Mouse (Mus musculus): ENCODE data around the gene Olfr398. TPM values are rescaled to one million over a fixed set of nuclear protein-coding genes. Genes with fewer than 3 reads are reported as not detected.

Gene Olfr398
- not detected in 2 replicates for polyA plus RNA-seq (2015; fragmentation: Nextera tagmentation; extraction: Ambion mirVana)

DNA sequence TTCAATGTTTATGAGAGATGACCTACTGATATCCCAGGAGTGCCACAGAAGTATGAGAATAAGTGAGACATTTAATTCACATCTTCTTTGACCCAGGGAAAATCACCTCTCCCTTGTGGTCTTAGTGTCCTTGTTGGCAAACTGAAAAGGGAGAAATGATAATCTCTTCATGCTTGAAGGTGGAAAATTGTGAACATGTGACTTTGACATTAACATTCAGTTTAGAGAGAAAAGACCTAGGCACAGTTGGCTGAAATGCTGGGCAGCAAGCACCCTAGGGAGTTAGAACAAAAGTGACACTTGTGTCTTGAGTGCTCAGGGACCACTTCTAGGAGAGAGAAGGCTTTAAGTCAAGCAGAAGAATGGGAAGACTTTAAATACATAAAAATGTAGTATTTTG, at the start of gene Olfr398:
Gene Olfr398, minus strand, starts transcription at position 101 of the 400 bp plus-strand sequence.
- Histone ChIP-seq H3K4me2 (replicated peaks; ENCODE audit: low read depth, low read length) (no peak within 1 kb of the TSS), H3K9ac (replicated peaks; ENCODE audit: low read length) (no peak within 1 kb of the TSS)

DNA sequence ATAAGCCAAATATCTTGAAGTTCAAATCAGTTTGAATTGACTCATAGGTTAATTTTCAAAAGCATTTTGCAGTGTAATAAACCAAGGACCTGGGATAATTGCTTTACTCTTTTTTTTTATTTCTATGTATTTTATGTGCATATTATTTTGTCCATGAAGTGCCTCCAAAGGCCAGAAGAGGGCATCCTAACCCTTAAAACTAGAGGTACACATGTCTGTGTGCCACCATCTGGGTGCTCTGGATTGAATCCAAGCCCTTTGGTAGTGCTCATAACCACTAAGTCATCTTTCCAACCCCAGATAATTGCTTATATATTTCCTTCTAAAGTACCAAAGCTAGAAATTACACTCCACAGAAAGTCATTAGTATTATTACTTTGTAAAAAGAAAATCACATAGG, 2.9 kb upstream of the Olfr398 start:
- no peaks in the 10 kb centered on the region; the same call in 1 of the 2 replicates for H3K9me3 ChIP-seq (ENCODE audit: low read length)
- H3K27ac ChIP-seq (ENCODE audit: low read length), result no peak overlapping the region
- no peak overlapping the region for H3K4me2 ChIP-seq (replicated peaks; ENCODE audit: low read depth, low read length)
- no peak overlapping the region for H3K4me3 ChIP-seq (ENCODE audit: low read length)
- no peaks in the 10 kb centered on the region for H3K27me3 ChIP-seq (ENCODE audit: insufficient read depth, low read length)
- H3K9ac ChIP-seq (replicated peaks; ENCODE audit: low read length), result no peak overlapping the region
- no peak for ATAC-seq (ENCODE audit: low FRiP score, low TSS enrichment)
- H3K4me1 ChIP-seq (ENCODE audit: insufficient read depth, low read length), result no peaks in the 10 kb centered on the region
- H3K36me3 ChIP-seq (ENCODE audit: insufficient read depth, low read length), result no peaks in the 10 kb centered on the region

More for the DNA sequence above, at the start of gene Olfr398:
- no peaks in the 10 kb centered on the region for H3K27me3 ChIP-seq (ENCODE audit: insufficient read depth, low read length)
- no peaks in the 10 kb centered on the region for H3K4me1 ChIP-seq (ENCODE audit: insufficient read depth, low read length)
- no peak for ATAC-seq (ENCODE audit: low FRiP score, low TSS enrichment)
- H3K36me3 ChIP-seq (ENCODE audit: insufficient read depth, low read length), result no peaks in the 10 kb centered on the region
- H3K9me3 ChIP-seq (ENCODE audit: low read length), result peaks cover 3% of the 10 kb centered on the region; the same call in 1 of the 2 replicates
- H3K27ac ChIP-seq (ENCODE audit: low read length), result no peak within 1 kb of the TSS
- no peak within 1 kb of the TSS for H3K4me3 ChIP-seq (ENCODE audit: low read length)

- H3K4me1 ChIP-seq (ENCODE audit: insufficient read depth, low read length), result no peaks in the 10 kb centered on the region
- ATAC-seq (ENCODE audit: low FRiP score, low TSS enrichment), result no peak
- no peak within 1 kb of the TSS for H3K4me2 ChIP-seq (replicated peaks; ENCODE audit: low read depth, low read length)
- WGBS, result 63% methylated on average over 1 of the region's 1 CpGs
- H3K9ac ChIP-seq (replicated peaks; ENCODE audit: low read length), result no peak within 1 kb of the TSS
- no peaks in the 10 kb centered on the region; the same call in 1 of the 2 replicates for H3K9me3 ChIP-seq (ENCODE audit: low read length)
- H3K27me3 ChIP-seq (ENCODE audit: insufficient read depth, low read length), result no peaks in the 10 kb centered on the region
- no peak within 1 kb of the TSS for H3K27ac ChIP-seq (ENCODE audit: low read length)
- no peaks in the 10 kb centered on the region for H3K36me3 ChIP-seq (ENCODE audit: insufficient read depth, low read length)
- H3K4me3 ChIP-seq (ENCODE audit: low read length), result no peak within 1 kb of the TSS
Observed at GRCm38 (mm10) chr11:73960517-73960916, 29.7 kb downstream of the Olfr398 start, which contains the start of gene Olfr397. Gene Olfr397, plus strand, starts transcription at chr11:73960817.

GRCm38 (mm10) chr11:73936377-73936776, 53.8 kb downstream of the Olfr398 start, which contains the start of gene Olfr23:
Gene Olfr23, plus strand, starts transcription at chr11:73936677.
- no peak within 1 kb of the TSS for H3K9ac ChIP-seq (replicated peaks; ENCODE audit: low read length)
- no peaks in the 10 kb centered on the region for H3K4me1 ChIP-seq (ENCODE audit: insufficient read depth, low read length)

More at GRCm38 (mm10) chr11:73936377-73936776, 53.8 kb downstream of the Olfr398 start, which contains the start of gene Olfr23:
- H3K27me3 ChIP-seq (ENCODE audit: insufficient read depth, low read length), result no peaks in the 10 kb centered on the region
- no peaks in the 10 kb centered on the region for H3K36me3 ChIP-seq (ENCODE audit: insufficient read depth, low read length)
- H3K4me2 ChIP-seq (replicated peaks; ENCODE audit: low read depth, low read length), result no peak within 1 kb of the TSS
- ATAC-seq (ENCODE audit: low FRiP score, low TSS enrichment), result no peak
- no peak within 1 kb of the TSS for H3K4me3 ChIP-seq (ENCODE audit: low read length)
- no peak within 1 kb of the TSS for H3K27ac ChIP-seq (ENCODE audit: low read length)
- H3K9me3 ChIP-seq (ENCODE audit: low read length), result no peaks in the 10 kb centered on the region

Other genes with a start within 250 kb of the Olfr398 start
- not detected in 2 replicates for gene Olfr389, start 209.7 kb downstream of the Olfr398 start, polyA plus RNA-seq (2015; fragmentation: Nextera tagmentation; extraction: Ambion mirVana)
- gene Olfr390, start 207.4 kb downstream of the Olfr398 start, polyA plus RNA-seq (2015; fragmentation: Nextera tagmentation; extraction: Ambion mirVana), result not detected in 2 replicates
- gene Olfr391-ps, start 187.4 kb downstream of the Olfr398 start, polyA plus RNA-seq (2015; fragmentation: Nextera tagmentation; extraction: Ambion mirVana), result not detected in 2 replicates
- gene Olfr392, start 173.4 kb downstream of the Olfr398 start, polyA plus RNA-seq (2015; fragmentation: Nextera tagmentation; extraction: Ambion mirVana), result not detected in 2 replicates
- not detected in 2 replicates for gene Olfr393, start 139.0 kb downstream of the Olfr398 start, polyA plus RNA-seq (2015; fragmentation: Nextera tagmentation; extraction: Ambion mirVana)
- gene Olfr394, start 99.6 kb downstream of the Olfr398 start, polyA plus RNA-seq (2015; fragmentation: Nextera tagmentation; extraction: Ambion mirVana), result not detected in 2 replicates
- gene Olfr395, start 81.1 kb downstream of the Olfr398 start, polyA plus RNA-seq (2015; fragmentation: Nextera tagmentation; extraction: Ambion mirVana), result not detected in 2 replicates
- not detected in 2 replicates for gene Olfr23, start 53.7 kb downstream of the Olfr398 start, polyA plus RNA-seq (2015; fragmentation: Nextera tagmentation; extraction: Ambion mirVana)
- not detected in 2 replicates for gene Olfr397, start 29.6 kb downstream of the Olfr398 start, polyA plus RNA-seq (2015; fragmentation: Nextera tagmentation; extraction: Ambion mirVana)
- gene Olfr139, start 66.1 kb upstream of the Olfr398 start, polyA plus RNA-seq (2015; fragmentation: Nextera tagmentation; extraction: Ambion mirVana), result not detected in 2 replicates
- not detected in 2 replicates for gene Olfr399, start 66.2 kb upstream of the Olfr398 start, polyA plus RNA-seq (2015; fragmentation: Nextera tagmentation; extraction: Ambion mirVana)
- gene Zfp616, start 79.5 kb upstream of the Olfr398 start, polyA plus RNA-seq (2015; fragmentation: Nextera tagmentation; extraction: Ambion mirVana), result 0.19 TPM in 1 of 2 replicates, not detected in the other
- gene Olfr401, start 123.3 kb upstream of the Olfr398 start, polyA plus RNA-seq (2015; fragmentation: Nextera tagmentation; extraction: Ambion mirVana), result not detected in 2 replicates
- gene Olfr402, start 163.1 kb upstream of the Olfr398 start, polyA plus RNA-seq (2015; fragmentation: Nextera tagmentation; extraction: Ambion mirVana), result not detected in 2 replicates
- not detected in 2 replicates for gene Olfr403, start 195.8 kb upstream of the Olfr398 start, polyA plus RNA-seq (2015; fragmentation: Nextera tagmentation; extraction: Ambion mirVana)
- not detected in 2 replicates for gene Olfr43, start 221.0 kb upstream of the Olfr398 start, polyA plus RNA-seq (2015; fragmentation: Nextera tagmentation; extraction: Ambion mirVana)

All from kidney, embryonic 16.5 days (tissue).